Mouse (Mus musculus): ENCODE measurements at regions not wholly inside any gene's neighbourhood (a gene's known extent, or its start where the extent isn't known, plus 50 kb on each side); places are given as distances from the start of the nearest gene placed in this dataset.

- DNase-seq (ENCODE audit: low spot score in 2 of 2) = no peak
These were observed 560.1 kb upstream of the Cdh18 start for GRCm38 (mm10) chr15:21988676-21989075.

GRCm38 (mm10) chr15:21993309-21993708 lies 555.5 kb upstream of the Cdh18 start:
- DNase-seq (ENCODE audit: low spot score in 2 of 2) = no peak

GRCm38 (mm10) chr15:21995121-21995826 lies 553.5 kb upstream of the Cdh18 start:
- DNase-seq (ENCODE audit: low spot score in 2 of 2) = no peak

GRCm38 (mm10) chr15:22019977-22020376 lies 528.8 kb upstream of the Cdh18 start:
- DNase-seq (ENCODE audit: low spot score in 2 of 2) = no peak

- no peak for DNase-seq (ENCODE audit: low spot score in 2 of 2)
These were observed 518.6 kb upstream of the Cdh18 start for GRCm38 (mm10) chr15:22030215-22030614.

GRCm38 (mm10) chr15:22046423-22046822 lies 502.4 kb upstream of the Cdh18 start:
- DNase-seq (ENCODE audit: low spot score in 2 of 2) = no peak

DNA sequence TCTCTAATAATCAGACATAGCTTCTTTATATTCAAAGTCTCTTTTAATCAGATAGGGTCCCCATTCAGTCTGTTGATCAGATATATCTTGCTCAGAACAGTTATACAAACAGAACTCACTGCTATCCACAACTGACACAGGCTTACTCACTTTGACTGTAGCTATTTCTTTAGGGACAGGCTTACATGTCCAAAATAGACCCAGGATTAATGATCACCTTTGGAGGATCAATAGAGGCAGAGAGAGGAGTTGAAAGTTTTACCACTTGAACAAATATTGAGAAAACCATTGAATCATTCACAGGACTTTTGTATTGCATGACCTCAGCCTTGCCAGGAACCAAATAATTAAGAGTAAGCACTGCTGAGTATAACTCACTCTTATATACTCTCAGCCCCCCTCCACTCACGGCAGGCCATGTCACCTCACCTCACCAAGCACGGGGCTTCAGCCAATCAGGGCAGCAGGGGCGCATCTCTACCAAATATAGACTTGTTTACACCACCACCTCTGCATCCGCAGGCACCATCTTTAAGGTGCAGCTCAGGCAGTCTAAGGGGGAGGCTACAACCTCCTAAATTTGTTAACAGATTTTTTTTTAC lies 501.8 kb upstream of the Cdh18 start:
- no peak for DNase-seq (ENCODE audit: low spot score in 2 of 2)

- no peak for DNase-seq (ENCODE audit: low spot score in 2 of 2)
These were observed 462.0 kb upstream of the Cdh18 start for GRCm38 (mm10) chr15:22086856-22087255.

DNA sequence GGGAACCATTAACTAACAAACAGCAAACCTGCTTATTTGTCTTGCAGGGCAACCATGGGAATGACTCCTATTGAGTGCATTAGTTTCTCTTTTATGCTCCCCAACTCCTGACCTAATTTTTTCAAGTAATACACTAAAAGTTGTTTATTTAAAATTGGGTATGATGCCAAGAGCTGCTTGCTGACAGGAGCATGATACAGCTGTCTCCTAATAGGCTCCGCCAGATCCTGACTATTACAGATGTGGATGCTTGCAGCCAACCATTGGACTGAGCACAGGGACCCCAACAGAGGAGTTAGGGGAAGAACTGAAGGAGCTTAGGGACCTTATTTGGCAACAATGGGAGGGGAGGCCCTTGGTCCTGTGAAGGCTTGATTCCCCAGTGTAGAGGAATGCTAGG lies 427.1 kb upstream of the Cdh18 start:
- no peak for DNase-seq (ENCODE audit: low spot score in 2 of 2)

- no peak for DNase-seq (ENCODE audit: low spot score in 2 of 2)
These were observed 396.8 kb upstream of the Cdh18 start for GRCm38 (mm10) chr15:22151894-22152494.

GRCm38 (mm10) chr15:22152678-22153077 lies 396.1 kb upstream of the Cdh18 start:
- no peak for DNase-seq (ENCODE audit: low spot score in 2 of 2)

DNA sequence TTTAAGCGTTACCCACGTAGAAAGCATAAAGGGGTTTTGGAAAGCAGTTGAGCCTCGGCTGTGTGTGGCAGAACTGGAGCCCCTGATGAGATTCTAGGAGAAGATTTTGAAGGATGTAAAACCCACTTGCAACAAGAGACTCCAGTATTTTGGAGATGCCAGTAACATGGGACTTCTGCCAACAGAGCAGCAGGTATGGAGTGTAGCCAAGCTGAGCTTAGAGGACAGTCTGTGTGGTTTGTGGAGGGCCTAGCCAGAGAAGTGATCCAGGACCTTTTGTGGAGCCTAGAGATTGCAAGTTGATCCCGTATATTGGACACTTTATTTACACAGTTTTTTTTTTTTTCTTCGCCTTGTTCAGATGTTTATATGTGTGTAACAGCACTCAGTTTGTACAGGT lies 378.5 kb upstream of the Cdh18 start:
- peak; percentile 29 to 32 for DNase-seq (ENCODE audit: low spot score in 2 of 2)

GRCm38 (mm10) chr15:22208991-22209390 lies 339.8 kb upstream of the Cdh18 start:
- no peak for DNase-seq (ENCODE audit: low spot score in 2 of 2)

DNA sequence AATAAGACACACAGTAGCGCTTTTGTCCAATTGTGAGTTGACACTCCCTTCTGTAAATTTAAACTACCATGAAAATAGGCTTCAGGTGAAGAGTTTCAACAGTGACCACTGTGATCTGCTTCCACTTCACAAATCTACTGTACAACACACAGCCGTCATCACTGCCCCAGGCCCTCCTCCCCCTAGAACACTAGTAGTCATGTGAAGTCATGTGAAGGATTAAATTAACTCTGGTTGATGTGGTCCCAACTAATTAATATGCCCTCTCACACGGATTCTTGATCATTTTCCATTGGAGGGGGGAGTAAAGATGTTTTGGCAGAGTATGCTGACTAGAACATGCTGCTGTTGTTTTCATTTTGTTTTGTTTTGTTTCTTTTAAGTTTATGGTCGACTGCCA lies 316.2 kb upstream of the Cdh18 start:
- DNase-seq (ENCODE audit: low spot score in 2 of 2) = no peak

- DNase-seq (ENCODE audit: low spot score in 2 of 2) = no peak
These were observed 267.9 kb upstream of the Cdh18 start for GRCm38 (mm10) chr15:22280919-22281318.

- no peak for DNase-seq (ENCODE audit: low spot score in 2 of 2)
These were observed 237.8 kb upstream of the Cdh18 start for GRCm38 (mm10) chr15:22311016-22311415.

GRCm38 (mm10) chr15:22318992-22319391 lies 229.8 kb upstream of the Cdh18 start:
- no peak for DNase-seq (ENCODE audit: low spot score in 2 of 2)

- DNase-seq (ENCODE audit: low spot score in 2 of 2) = no peak
These were observed 209.9 kb upstream of the Cdh18 start for GRCm38 (mm10) chr15:22338941-22339340.

DNA sequence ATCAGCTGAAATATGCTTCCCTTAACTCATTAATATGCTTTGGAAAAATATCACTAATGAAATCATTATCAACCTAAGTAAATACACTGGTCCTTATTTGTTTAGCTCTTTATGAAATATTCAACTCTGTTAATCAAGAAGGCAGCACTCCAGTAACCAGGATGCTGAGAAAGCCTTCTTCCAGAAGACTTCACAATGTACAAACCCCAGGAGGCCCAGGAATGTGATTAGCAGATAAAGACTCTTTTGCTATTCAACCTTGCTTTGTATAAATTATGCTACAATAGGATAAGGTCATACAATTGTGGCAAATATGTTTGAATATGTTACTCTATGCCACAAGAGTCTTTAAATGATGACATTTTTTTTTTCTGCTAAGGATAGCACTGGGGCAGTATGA lies 204.5 kb upstream of the Cdh18 start:
- no peak for DNase-seq (ENCODE audit: low spot score in 2 of 2)

- no peak for DNase-seq (ENCODE audit: low spot score in 2 of 2)
These were observed 197.3 kb upstream of the Cdh18 start for GRCm38 (mm10) chr15:22351502-22351901.

All from right cerebral cortex, postnatal 10 days (tissue).